Mouse (Mus musculus) right cerebral cortex, adult 18-20 months (tissue): ENCODE measurements around the gene Dad1.

Experiments used
- DNase-seq: peaks from one replicate; pipeline ENCODE4 v3.0.0; 2022; ENCODE audit warnings: mixed read lengths

The Dad1 gene

DNA sequence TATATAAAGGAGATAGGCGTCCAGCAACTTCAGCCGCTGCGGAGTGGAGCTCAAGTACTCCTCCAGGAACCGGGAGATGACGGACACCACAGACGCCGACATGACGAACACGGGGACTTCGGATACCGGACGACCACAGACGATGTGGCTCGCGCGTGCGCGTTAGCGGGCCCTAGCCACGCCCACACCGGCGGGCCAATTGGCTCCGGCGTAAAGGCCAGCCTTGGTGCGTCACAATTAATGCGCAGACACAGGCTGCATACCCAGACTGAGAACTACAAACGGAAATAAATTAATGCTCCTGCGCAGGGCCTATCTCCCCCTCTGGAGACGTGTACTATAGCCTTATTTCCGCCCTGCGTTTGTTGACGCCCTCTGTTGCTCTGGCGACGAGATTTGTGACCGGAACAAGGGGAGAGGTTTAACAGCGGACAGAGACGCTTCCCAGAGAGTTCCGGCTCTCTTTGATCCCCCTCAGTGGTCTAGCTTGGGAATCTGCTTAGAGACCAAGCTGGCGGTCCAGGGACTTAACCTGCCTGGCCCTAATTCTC is at the start of gene Dad1, which contains the start of gene Abhd4:
Gene Dad1 (minus strand): TSS at position 364 of the 551 bp plus-strand sequence.
Gene Abhd4 (plus strand): TSS at position 448 of the 551 bp plus-strand sequence.
- DNase-seq = peak; percentile 98

DNA sequence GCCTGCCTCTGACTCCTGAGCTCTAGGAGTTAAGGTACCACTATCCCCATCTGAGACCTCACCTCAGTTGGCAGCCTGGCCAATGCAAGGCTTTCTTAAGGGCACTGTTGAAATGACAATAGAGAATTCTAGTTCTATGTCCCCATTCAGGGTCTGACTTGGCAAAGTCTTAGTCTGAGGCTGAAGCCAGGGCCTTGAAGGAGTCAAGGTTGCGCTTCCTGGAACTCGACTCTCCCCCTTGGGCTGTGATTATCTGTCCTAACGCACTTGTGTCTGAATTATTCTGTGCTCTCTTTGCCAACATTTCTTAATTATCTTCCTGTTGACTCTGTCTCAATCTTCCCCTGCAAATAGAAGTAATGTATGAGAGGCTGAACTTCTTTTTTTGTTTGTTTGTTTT is 46.8 kb upstream of the Dad1 start:
- DNase-seq = no peak

DNA sequence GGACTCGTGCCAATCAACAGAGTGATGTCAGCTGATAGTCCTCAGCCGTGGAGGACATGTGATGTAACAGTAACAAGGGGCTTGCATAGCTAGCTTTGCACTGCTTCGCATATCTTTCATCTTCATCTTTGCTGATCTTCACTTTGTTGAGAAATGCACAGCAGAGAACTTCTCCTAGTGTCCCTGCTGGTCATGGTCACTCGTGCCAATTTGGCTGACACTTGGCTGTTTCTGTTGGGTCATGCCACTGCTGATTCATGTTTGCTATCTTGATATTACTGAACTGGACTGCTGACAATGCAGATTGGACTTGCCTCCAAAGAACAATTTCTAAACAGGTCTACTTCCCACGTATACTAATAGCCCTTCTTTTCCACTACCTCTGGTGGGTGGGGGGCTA is 46.2 kb upstream of the Dad1 start:
- no peak for DNase-seq

DNA sequence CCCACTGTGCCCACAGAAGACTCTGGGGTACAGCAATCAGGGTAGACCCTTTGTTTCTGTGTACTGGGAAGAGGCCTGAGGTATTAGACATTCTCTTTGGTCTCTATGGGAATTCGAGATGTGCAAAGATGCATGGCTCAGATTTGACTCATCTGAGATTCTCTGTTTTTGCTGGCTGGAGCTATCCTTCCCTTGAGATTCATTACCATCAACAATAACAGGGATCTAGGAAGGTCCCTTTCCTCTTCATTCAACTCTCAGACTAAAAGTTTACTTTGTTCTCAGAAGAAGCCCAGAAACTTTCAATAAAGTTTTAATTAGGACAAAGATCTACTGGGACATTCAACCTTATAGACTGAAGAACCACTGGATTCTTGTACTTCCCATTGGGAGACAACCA is 30.9 kb upstream of the Dad1 start, which contains the start of gene Olfr49:
Gene Olfr49 (minus strand): TSS at position 101 of the 400 bp plus-strand sequence.
- no peak for DNase-seq

DNA sequence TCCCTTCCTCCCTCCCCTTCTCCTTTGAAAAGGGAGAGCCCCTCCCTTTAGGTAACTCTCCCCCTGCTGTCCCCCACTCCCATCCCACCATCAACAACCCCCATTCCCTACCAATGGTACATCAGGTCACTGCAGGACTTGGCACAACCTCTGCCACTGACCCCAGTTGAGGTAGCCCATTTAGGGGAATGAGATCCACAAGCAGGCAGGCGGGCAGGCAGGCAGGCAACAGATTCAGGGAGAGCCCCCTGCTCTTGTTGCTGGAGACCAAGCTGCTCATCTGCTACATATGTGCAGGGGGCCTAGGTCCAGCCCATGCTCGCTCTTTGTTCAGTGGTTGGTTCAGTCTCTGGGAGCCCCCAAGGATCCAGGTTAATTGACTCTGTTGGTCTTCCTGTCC is 22.5 kb upstream of the Dad1 start:
- no peak for DNase-seq

DNA sequence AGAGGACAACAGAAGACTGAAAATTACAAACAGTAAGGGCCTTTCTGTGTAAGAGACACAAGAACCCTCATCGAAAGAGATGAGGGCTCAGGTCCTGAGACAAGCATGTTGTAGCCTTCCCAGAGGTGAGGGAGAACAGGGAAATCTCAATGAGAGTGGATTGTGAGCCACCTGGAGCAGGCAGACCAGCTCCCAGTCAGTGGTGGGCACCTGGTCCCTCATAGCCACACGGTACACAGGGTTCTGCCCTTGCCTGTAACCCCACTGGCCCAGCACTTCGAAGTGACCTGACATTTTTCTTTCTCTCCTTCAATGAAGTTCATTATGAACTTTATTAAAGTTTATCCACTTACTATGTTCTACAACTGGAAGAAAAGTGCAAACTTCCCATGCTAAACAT is 18.8 kb upstream of the Dad1 start:
- DNase-seq = no peak

DNA sequence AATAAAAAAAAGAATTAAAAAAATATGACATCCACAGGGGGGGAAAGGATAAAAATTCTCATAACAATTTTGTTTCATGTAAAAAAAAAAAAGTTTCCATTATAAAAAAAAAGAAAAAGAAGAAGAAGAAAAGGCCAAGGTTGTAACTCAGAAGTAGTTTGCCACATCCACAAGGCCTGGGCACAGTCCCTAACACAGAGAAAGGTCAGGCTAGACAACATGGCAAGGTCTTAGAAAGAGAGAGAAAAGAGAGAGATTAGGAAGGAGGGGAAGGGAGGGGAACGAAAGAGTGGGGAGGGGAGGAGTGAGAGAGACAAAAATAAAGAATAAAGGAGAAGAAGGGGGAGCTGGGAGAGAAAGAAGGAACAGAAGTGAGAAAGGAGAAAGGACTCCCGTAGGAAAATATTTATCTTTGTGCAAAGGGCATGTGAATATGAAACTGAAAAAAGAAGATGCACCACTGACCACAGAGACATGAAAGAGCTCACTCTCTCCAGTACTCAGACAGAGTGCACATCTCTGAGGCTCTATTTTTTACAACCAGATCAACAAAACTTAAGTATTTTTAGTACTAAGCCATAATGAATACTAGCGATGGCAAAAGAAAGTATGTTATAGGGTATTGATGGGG is 18.2 kb upstream of the Dad1 start:
- DNase-seq = no peak

DNA sequence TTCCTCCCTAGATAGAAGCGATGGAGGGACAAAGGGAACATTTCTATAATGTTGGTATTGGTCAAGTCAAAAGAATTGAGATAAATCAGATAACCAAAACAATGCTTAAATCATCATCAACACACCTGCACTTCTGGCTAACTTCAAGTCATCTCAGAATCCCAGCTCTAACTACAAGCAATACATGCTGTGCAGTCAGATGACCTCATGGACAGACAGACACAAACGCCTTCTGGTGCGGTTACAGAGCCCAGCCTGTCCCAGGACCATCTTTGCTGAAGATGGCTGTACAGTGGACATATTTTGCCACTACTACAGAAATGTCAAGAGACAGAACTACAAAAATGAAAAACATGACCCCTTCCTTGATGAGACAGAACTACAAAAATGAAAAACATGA is 16.5 kb upstream of the Dad1 start:
- DNase-seq = no peak

DNA sequence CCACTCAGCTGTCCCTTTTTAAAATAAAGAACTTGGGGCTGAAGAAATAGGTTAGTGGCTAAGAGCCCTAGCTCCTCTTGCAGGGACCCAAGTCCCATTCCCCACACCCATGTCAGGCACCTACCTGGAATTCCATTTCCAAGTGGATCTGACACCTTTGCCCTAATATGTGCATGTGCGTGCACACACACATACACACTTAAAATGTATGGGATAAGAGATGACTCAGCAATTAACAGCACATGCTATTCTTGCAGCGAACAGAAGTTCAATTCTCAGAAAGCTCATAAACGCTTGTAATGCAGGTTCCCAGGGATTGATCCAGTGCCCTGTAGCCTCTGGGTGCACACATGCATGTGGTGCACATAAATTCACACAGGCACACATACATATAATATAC is 15.7 kb upstream of the Dad1 start:
- no peak for DNase-seq

DNA sequence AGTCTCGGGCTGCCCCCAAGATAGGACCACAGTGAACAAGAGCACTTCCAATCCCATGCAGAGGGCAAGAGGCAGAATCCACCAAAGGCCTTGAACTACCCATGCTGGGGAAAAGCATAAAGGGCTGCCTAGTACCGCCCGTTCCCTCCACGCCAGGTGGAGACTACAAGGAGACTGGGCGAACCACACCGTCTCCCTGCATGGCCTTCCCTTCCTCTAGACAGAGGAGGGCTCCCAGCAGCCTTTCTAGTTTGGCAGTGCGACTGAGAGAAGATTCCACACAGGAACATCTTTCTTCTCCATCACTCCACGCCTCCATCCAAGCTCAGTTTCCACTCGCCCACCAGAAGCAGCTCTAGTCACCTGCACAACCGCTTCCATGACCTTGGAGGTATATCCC is 14.1 kb upstream of the Dad1 start:
- no peak for DNase-seq

DNA sequence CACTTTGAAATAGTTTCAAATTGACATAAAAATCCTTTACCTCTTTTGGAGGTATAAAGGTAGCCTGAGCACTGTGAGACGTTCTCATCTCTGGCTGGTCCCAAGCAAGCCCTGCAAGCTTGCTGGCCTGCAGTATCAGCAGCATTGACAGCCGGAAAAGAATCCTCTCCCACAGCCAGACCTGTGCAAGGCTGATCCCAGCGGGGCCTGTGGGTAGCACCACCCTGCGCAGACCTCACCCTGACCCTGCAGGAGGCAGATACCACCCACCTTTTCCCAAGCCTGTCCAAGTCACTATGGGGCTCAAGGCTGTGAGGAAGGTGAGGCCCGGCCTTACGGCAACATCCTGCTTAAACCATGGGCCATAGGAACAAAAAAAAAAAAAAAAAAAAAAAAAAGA is 12.0 kb upstream of the Dad1 start:
- no peak for DNase-seq

DNA sequence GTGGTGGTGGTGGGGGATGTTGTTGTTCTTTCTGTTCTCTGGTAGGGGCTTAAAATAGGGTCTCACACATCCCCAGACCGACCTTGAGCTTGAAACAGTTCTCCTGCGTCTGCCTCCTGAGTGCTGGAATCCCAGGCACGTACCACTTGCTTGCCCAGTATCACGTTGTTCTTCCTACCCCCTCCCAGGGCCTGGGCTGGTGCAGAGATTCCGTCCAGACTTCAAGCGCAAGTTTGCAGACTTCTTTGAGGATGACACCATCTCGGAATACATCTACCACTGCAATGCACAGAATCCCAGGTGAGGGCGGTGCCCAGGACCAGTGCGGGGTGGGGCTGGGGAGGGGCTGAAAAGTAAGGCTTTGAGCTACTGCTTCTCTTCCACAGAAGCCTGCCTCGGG is 11.2 kb upstream of the Dad1 start:
- no peak for DNase-seq

DNA sequence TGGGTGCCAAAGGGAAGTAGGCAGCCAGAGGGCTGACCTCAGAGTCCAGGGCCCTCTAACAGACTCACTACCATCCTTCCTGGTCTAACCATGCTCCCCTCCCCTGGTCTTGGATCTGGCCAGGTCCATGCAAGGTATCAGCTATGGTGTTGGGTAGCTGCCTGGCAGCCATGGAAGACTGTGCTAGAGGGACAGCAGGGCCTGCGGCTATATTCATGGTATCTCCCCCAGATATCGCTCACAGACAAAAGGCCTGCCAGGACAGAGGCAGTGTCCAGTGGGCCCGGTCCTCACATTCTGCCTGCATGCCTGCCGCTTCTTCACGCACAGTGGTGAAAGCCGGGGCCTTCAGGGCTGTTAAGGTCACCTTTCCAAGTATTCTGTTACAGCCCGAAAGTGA is 10.3 kb upstream of the Dad1 start:
- no peak for DNase-seq

DNA sequence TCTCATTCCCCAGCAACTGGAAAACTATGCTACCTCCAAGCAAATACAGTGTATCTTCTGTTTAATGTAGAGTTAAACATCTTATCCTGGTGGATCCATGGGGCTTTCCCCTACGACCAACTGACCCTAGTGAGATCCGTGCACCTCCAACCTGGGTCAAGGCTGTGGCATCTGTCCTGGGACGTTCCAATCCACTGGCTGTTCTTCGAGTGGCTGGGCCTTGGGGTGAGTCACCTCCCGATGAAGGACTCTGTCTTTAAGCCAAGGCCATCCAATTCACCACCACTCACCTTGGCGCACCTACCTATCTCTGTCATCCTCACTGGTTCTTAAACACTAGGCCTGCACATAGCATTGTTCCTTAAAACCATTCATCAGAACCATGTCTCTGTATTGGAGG is 9.2 kb upstream of the Dad1 start:
- no peak for DNase-seq

DNA sequence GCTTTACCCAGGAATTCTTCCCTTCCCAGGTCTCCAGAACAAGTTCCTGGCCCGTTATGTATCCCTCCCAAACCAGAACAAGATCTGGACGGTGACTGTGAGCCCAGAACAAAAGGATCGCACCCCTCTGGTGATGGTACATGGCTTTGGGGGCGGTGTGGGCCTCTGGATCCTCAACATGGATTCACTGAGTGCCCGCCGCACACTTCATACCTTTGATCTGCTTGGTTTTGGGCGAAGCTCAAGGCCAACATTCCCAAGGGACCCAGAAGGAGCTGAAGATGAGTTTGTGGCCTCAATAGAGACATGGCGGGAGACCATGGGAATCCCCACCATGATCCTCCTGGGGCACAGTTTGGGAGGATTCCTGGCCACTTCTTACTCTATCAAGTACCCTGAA is 8.7 kb upstream of the Dad1 start:
- no peak for DNase-seq

DNA sequence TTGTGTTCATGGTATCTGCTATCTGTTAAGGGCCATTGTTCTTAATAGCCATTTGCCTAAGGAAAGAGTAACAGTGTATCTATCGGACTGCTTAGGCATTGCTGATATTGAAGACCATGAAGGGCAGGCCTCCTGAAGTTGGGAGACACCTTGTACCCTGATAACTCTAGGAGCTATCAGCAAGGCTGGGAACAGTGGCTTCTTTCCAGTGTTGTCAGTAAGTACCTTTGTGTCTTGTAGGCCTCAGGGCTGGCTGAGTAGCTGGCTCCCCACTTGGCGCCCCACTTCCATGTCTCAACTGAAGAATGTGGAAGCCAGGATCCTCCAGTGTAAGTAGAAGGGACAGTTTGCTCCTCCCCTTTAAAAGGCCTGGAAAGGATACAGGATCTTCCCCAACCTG is 7.5 kb upstream of the Dad1 start:
- DNase-seq = no peak

DNA sequence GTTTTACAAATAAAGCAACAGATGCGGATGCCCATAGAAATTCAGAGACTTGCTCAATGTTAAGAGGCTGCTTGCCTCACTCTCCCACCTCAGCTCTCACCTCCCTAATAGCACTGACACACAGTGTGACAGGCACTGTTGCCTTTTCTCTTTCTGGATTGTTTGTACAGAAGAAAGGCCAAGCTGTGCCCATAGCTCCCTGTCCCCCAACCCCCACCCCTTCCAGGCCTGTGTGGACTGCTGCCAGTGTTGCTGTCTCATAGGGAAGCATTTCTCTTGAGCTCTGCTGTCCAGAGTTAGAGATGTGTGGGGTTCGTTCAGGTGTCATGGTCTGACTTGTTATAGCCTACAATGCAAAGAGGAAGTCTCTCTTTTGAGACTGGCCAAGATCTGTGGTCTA is 6.3 kb upstream of the Dad1 start:
- DNase-seq = no peak

DNA sequence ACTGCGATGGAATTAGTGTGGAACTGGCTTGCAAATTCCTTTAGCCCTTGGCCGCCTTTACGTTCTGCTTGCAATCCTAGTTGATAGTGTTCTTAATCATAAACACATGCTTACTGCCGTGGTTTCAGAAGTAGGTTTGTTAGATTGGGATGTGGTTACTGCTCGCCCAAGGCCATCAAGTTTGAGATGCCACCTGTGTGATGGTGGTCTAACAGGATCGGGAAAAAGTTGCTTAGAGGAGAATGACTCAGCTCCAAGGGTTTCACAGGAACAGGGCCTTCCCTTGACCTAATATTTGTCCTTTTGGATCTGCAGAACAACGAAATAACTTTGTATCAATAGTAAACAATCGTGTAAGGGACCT is 5.8 kb upstream of the Dad1 start:
- DNase-seq = no peak

DNA sequence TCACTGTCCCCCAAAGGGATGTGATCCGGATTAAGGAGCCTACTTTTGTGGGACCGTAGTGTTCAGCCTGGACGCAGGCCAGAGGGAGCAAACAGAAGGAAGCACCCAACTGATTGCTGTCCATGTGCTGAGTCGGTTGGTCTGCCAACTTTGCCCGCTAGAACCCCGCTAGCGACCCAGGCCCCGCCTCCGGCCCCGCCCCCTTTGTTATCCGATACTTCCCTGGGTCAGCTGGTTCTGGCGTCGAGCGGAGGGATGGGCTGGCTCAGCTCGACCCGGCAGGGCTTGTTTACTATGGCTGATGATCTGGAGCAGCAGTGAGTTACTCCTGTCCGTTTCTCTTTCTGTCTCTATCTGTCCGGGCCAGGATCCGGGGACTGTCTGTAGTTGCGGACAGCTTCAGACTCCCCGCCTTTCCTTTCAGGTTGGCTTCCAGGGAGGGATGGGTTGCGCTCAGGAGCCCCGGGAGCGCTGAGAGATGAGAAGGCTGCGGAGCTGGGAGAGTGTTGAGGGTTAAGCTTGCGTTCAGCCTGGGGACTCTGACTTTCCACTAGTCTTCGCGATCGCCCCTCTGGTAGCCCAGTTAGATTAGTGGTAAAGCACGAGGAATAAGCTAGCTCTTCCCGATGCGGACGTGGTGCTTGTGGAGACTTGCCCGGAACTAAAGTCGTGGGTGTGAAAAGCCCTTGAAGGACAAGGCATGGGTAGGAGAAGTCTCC is 5.3 kb upstream of the Dad1 start:
- DNase-seq = peak; percentile 86

DNA sequence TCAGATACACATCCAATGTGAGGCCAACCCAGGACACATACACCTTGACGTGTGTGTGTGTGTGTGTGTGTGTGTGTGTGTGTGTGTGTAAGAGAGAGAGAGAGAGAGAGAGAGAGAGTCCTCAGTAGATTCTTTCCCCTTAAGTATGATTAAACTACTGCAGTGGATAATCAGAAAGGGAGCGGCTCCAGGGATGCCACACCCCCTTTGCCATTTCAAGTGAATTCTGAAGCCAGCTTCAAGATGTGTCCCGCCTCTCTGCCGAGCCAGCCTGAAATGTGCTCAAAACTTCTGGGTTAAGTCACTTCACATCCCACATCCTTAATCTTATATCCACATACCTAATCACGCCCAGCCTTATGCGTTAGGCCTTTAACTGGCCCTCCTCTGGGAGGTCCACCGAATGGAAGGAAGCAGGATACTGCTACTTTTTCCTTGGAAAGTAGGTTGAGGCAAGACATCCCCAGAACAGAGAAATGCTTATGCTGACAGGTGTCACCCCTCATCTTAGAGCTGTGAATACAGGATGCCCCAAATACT is 4.3 kb upstream of the Dad1 start:
- no peak for DNase-seq

DNA sequence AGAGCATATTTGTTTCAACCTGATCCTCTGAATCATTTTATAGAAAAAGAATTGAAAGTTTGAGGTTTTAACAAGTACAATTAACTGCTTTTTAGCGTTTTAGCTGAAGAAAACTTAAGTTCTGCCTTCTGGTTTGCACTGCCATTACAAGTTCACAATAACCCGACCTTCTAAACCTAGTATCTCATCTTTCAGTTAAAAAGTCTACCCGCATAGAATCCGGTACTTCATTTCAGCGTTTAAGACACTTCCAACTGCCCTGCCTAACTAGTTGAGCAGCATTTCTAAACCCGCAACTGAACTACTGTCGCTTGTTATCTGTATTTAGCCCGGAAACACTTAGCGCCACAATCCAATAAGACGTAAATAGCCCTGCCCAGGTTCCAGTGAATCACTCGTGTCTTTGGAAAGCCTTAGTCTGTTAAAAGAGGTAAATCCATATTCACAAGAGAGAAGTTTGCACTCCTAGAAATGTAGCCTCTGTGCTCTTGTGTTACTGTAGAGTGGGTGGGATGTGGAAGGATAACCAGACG is 832 bp upstream of the Dad1 start:
- no peak for DNase-seq

DNA sequence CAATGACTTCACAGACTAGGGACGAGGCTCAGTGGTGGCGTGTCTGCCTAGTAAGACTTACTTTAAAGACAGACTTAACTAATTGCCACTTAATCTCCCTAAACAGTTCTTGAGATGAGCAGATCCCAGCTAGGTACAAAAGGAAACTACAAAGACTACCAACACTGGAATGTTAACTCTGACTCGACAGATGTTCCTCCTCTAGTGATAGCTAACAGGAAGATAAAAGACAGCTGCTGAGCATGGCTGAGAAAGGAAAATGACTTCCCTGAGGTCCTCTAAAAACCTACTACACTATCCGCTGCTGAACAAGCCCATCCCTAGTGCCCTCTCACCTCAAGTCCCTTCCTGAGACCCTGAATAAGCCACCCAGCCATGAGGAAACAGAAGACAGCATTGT is 3.8 kb downstream of the Dad1 start:
- no peak for DNase-seq

DNA sequence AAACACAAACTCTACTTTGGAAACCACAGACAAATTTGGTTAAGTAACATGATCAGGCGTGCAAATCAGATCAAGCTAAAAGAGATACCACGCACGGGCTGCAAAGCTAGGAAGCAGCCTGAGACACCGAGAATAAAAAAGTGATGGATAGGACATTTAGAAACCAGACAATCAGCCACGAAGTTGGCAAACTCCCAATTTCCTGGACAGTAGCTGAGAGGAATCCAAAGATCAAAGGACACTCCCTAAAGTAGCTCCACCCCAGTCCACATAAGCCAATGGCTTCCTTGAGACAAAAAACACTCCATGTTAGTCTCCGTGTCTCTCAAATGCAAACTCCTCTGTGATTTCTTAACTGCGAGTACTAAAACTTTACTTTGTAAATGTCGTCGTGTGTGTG is 4.6 kb downstream of the Dad1 start:
- no peak for DNase-seq

DNA sequence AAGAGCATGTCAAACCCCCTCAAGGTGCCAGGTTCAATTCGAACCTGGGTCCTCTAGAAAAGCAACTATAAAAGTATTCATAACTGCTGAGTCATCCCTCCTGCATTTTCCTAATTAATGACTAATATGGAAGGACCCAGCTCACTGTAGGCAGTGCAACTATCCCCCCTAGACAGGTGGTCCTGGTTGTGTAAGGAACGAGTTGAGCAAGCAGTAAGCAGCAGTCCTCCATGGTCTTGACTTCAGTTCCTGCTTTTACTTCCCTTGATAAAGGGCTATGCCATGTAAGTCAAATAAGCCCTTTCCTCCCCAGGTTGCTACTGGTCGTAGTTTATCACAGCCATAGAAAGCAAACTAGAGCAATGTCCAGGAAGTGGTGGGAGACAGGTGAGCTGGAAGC is 7.7 kb downstream of the Dad1 start:
- DNase-seq = no peak
